Mouse (Mus musculus): ENCODE measurements around the gene Traf7.

DNA sequence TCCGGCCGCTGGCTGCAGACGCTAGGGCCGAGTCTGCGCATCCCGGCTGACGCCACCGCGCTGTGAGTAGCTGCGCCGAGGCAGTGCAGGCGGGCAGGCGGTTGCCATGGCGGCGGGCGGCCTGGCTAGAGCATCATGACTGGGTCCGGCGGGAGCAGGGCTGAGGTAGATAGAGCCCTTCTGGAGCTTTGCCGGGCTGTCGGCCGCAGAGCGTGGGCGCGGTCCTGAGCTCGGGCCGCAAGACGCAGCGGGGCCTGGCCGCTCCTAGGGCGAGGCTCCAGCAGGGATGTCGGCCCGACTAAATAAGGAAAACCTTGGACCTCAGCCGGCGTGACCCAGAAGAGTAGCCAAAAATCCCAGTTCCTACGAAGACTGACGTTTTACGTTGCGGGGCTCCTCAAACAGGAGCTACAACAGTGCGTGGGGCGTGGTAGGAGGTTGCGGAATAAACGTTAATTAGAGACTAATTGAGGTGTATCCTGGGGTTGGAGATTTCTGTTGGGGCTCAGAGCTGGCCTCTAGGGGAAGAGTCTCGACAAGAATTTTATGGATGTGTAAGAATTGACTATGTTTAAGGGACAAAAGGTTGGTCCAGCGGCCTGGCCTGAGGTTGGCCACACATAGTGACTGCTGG is 22.8 kb upstream of the Traf7 start:
- TF ChIP-seq CTCF (IDR thresholded peaks at IDR 0.05; ENCODE audit: borderline replicate concordance, insufficient read depth, low read length), result no peak
- TF ChIP-seq POLR2A (IDR thresholded peaks at IDR 0.05; ENCODE audit: low read depth, low read length), result peak; percentile 53

Measured in embryonic fibroblast, embryonic 13.5 days (primary cell).